Mouse (Mus musculus) layer of hippocampus, adult 9-10 months (tissue): ENCODE results near the gene Galns.
A peak's percentile ranks its signal among the peaks of the same experiment; 100 is the strongest.

Experiments
- DNase-seq: peaks from one replicate; pipeline ENCODE4 v3.0.0; 2022; ENCODE audit warnings: low spot score

Gene Galns

DNA sequence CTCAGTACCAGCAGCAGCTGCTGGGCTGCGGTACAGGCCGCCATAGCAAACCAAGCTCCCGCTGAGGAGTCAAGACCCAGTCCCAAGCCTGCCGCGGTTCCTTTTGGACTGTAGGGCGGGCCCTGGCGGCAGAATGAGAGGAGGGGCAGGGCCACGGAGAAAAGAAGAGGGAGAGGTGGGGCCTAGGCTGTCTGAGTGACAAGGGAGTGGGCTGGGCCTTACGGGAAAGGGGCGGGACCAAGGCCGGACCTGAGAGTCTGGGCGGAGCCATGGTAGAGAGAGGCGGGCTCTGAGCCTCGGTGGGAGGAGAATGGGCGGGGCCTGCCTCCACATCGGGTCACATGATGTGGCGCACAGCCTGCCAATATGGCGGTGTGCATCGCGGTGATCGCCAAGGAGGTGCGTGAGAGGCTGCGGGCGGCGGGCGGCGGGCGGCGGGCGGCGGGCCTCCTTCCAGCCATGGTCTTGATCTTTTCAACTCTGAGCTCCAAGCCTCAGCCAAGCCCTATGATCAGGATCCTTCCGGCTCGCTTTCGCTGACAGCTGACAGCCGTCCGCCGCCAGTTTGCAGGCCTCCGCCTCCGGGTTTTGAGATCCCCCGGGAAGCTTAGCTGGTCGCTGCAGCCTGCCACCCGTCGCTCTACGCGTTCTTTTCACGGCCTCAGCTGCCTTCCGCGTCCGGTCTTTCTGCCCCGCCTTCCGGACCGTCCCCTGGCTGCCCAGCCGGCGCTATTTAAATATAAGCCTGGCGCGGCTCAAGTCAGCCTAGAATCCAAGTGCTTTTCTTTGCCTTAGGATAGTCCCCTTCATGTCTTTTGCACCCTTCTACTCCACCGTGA, at the start of gene Galns, which contains the start of gene Trappc2l:
Gene Galns, minus strand, starts transcription at position 169 of the 839 bp plus-strand sequence.
Gene Trappc2l, plus strand, starts transcription at position 346 of the 839 bp plus-strand sequence.
- peak; percentile 91 for DNase-seq

DNA sequence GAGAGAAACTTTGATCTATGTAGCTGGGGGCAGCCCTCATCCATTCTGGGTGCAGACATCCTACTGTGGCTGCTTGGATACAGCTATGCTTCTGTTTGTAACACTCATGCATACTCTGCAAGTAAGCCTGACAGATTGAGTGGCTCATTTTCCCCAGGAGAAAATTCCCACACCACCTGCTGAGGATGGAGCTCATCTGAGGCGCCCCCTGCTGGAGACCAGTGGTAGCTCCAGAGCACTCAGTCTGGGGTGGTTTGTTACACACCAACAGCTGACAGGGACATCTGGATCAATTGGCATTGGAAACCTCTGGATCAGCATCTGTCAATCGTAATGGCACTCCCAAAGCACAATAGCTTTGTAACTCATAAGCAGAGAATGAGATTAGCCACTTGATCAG, 48.8 kb upstream of the Galns start:
- DNase-seq: no peak

DNA sequence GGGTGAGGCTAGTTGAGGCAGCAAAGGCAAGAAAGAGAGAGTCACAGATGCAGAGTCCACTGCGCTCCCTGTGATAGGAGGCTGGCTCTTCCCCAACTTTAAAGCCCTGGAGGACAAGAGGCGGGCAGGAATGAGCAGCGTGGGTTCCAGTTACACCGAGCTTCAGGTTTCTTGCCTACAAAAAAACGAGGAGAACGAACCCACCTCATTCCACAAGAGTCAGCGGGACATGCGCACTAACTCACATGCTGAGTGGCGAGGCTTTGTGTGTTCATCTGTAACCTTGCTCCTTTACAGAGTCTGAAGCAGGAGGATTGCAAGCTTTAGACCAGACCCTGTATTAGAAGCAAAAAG, 47.5 kb upstream of the Galns start:
- DNase-seq: no peak

DNA sequence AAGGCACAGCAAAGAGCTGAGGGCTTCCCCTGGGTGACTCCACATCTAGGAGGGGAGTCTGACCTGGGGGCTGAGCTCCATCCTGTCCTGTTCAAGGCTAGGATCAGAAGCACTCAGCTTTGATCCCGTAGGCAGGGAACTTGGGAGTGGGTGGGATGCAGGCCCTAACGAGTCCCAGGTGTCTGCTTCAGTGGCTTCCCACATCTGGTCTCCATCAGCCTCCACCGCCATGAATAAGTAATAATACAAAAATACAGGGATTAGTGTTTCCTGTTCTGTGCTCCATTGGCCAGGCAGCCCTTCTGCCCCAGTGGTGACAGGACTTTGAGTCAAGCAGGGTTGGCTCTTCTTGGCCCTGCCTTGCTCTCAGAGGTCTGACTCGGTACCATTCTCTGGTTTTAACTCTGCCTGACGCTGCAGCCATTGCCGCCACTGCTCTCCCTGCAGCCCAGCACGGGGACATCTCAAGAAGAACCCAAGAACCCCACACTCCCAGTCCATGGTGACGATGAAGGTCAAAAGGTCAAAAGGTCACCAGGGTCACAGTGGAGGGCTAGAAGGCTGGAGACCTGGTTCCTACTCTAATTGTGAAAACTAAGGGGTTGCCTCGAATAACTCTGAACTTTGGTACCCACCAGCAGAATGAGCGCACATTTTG, 47.0 kb upstream of the Galns start:
- DNase-seq: no peak

DNA sequence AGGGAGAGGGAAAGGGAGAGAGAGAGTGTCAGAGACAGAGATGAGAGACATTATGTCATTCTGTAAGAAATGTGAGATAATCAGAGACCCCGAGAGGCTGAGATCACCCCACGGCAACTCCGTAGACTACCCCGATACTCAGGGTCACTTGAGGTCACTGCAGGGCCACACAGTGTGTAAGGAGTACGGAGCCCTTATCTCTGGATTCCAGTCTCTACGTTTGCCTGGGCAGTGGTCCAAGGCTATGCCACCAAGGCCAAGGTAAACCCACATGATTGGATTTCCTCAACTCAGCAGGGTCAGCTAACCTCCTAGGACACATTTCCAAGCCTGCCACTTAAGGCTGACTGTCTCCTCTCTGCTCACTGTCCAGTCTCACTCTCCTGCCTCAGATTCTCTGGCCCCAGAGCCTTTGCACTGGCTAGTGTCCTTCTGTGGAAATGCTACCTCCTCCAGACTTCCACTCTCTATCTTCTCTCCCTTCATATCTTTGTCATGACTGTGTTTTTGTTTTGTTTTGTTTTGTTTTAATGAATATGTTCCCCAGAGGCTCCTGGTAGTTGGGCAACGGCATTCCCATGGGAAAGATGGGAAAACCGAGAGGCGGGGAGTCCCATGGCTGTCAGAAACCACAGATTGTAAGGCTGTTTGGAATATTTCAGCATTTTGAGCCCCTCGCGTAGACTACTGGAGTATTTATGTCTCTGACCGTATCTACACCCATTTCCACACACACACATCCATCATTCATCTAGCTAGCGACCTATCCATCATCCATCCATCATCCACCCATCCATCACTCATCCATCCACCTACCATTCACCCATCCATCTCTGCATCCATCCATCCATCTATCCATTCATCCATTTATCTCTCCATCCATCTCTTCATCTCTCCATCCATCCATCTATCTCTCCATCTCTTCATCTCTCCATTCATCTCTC, 45.1 kb upstream of the Galns start:
- no peak for DNase-seq

DNA sequence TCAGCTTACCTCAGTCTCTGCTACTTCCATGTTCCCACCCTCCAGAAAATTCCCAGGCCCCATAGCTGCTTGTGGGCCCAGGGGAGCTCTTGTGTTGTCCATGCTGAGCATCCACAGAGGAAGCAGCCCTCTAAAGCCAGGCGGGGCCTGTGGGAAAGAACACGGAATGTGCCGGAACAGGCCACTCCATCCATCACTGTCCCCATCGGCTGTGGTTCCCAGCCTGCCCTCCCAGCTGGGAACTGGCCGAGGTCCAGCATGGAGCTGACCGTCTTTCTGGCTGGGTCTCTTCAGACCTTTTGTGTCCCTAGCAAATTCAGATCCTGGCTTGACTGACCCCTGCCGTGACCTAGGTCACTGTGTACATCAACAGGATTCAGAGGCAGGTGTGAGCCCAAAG, 43.5 kb upstream of the Galns start:
- no peak for DNase-seq

DNA sequence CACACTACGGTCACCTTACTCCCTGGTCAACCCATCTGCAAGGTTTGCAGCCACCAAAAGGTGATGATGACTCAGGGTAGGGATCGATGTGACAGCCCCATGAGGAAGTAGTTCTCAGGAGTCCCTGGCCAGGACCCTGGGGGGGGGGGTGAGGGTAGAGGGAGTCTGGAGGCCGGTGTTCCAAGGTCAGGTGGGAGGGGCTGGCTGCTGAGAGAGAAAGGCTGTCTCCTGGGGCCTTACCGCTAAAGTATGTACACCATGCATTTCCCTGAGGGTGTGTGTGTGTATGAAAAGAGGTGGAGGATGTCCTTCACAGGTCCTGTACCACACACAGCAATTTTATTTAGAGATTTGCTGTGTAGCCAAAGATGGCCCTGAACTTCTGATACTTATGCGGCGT, 41.4 kb upstream of the Galns start:
- DNase-seq: no peak

DNA sequence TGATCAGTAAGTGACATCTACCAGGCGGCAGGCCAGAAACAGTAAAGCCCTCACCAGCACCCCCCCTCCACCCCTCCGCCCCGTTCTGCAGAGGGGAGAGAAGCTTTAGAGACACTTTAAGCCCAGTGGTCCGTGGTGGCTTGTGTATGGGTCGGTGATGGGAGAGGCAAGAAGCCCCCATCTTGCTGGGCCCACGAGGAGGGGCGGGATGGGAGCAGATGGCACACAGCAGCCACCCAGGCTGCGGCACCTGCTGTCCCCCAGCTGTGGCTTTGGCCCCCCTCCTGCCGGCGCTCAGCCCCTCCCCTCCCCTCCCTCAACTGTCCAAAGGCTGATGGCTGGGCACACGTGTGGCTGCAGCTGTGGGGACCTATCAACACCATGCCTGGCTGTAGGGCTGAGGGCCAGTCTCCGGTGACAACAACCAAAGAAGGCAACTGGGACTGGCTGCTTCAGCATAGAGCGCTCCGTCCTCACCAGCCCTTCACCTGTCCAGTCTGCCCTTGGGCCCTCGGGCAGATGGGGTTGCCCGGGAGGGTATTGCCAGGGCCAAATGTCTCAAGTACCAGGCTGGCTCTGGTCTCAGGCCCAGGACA, 40.2 kb upstream of the Galns start:
- DNase-seq: no peak

DNA sequence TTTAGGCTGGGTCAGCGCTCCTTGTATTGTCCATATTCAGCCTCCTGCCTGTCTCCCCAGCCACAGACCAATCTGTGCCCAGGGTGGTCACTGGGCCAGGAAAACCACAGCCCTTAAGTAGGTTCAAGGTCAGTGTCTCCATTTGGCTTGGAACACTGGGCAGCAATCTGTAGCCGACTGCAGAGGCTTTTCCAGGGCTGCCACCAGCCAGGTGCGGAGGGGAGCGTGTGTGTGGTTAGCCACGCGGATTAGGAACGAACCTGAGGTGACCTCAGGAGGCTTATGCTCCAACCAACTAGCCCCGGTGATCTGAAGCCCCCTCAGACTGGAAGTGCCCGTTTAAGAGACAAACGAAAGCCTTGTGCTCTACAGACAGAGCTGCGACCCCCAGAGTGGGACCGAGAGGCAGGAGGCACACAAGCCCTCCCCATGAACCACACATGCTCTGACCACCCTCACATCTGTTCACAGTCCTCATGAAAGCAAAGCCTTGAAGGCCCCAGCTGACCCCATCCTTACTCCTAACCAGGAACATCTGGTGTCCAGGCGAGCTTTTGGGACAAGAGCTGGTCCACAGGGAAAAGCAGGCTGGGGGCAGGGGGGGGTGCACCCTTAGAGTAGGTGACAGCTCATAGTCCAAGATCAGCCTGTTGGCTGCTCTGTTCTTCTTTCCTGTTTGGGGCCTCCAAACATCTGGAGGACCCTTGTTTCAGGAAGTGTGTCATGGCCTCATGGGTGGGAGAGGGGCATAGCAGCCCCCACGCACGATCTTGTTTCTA, 37.1 kb upstream of the Galns start:
- no peak for DNase-seq

DNA sequence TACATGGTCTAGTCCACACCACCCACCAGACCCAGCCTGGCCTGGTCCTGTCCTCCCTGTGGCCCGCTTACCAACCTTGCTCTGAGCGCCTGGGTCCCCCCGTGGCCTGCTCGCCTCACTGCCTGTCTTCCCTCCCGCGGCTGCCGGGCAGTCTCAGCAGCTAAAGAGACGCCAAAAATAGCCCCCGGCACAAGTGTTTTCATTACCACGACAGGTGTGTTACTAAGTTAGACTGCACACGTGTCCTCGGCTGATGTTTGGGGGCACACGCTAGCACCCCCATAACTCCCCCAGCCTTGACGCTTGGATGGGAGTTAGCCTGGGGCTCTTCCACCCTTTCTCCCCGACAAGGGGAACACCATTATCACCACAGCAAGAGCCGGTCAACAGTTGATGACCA, 35.1 kb upstream of the Galns start:
- DNase-seq: no peak

DNA sequence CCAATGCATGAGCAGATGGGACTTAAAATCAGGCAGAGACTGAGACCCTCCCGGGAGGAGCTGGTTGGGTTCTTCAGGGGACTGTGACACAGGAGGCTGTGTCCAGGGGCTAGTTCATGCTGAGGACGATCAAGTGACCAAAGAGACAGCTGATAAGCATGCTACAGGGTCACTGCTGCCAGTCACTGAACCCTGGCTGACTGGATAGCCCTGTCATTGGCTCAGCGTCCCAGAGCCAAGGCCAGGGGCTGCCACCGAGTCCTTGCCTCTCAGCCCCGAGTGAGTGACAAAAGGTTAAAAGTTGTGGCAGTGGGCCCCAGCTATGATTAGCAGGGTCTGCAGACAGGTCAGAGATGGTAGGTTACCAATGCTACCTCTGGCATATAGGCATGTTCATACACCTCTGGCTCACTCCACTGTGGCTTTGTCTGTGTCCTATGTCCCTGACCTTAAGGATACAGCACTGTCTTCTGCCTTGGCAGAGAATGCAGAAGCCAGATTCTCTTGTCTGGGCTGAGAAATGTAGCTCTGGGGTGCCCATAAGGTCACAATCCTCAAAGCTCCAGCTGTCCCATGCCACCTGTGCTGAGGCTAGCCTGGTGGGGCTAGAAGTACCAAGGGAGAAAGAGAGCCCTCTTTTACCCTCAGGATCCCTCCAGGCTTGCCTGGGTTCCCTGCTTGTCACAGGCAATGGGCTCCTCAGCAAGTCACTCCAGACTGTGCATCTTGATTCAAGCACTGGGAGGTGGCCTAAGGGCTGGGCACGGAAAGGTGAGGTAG, 33.1 kb upstream of the Galns start:
- no peak for DNase-seq

DNA sequence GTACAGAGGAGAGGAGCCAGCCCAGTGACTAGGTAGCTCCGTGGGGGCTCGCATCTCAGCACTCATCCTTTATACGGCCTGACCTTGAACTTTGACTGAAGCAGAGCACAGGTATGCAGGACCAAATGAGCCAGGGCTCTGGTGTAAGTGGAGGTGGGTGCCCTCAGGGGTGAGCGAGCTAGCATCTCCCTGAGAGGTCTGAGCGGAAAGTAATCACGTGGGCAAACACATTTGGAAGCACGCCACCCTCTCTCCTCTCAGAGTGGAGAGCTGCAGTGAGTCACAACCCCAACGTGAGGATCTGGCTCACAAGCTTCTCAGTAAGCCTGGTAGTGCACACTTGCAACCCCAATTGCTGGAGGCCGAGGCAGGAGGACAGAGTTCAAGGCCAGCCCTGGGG, 30.8 kb upstream of the Galns start:
- DNase-seq: no peak

DNA sequence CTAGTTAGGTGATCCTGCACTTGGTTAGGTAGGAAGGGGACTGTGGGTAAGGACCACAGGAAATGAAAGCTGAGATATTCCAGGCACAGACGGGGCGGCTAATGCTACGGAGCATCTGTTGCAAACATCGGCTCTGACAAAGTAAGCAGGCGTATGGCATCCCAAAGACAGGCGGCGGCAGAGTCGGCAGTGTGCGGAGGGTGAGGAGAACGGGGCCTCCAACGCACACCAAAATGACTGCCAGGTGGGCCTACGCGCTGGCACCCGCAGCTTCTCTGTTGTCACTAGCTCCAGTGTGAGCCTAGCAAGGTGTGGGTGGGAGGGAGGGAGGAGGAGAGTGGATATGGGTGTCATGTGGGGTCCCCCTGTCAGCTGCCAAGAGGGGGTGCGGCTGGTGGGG, 30.1 kb upstream of the Galns start:
- peak; percentile 42 for DNase-seq

DNA sequence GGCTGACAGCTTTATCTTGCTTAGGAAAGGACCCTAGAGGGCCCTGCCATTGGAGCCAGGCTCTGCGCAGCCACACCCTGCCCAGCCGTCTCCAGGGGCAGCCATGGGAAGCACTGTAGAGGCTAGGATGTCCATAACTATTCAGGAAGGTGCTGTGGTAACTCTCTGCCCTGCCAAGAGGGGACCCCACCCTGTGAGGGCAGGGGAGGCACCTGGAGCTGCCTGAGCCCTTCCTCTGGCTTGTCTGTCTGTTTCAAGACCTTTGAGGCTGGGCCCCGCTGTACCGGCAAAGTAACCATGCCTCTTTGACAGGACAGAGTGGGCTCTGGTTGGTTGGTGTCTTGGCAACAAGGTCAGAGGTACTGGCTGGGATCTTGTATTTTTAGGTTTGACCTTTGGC, 29.6 kb upstream of the Galns start:
- DNase-seq: no peak

DNA sequence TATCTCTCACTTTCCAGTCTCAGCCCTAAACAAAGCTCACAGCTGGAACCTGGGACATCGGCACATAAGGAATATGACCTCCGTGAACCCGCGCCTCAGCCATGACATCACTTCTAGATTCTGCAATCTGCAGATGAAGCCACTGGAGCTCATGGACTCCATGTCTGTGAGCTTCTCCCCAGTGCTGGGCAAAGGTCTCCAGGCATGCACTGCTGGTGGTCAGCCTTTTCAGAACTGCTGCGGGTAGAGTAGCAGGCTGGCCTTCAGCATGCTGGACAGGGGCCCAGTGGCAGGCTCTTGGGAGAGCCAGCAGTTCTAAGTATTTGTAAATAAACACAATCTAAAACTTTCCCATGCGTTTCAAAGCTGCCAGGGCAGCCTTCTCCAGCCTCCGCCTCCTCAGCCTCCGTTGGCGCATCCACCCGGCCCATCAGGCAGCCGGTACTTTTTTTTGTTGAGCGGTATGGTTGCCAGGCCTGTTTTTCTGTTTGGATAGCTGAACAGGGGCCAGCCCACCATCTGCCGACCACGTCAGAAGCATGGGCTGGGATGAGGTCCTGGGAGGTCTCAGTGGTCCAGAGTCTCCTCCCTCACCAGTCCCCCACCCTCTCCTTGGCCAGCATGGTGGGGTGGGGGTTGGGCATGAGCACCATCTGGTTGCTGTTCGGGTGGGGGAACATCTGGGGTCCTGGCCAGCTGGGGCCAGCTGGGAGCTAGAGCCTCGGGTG, 28.4 kb upstream of the Galns start:
- no peak for DNase-seq

DNA sequence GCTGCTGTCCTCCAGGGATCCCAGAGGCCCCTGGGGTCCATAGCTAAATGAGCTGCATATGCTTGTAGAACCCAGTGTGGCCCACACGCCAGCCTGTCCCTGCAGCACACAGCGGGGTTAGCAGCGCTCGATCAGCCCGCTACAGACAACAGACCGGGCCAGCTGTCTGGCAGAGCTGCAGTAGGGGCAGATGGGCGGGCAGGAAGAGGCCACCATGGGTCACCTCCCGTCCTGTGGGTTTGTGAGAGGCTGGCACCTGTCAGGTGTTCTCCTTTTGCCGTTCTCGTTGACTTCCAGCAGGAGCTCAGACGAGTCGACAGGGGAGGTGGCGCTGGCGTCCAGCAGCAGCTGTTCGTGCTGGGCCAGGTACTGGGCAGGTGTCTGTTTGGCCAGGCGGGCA, 27.3 kb upstream of the Galns start:
- no peak for DNase-seq

DNA sequence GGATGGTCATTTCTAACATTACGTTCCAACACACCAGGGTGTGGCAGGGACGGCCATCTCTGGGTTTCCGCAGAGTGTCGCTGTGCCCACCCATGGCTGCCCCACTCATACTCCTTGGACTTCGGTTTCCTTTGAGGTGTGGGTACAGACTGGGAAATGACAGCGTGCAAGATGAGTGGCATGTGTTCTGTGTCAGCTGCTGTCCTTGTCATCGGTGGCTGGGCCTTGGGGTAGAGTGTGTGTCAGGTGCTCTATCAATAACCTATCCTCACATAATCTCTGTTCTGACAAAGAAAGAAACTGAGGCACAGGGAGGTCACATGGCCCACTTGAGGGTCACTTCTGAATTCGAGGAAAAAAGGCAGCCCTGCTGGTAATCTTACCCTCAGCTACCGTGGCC, 26.0 kb upstream of the Galns start:
- no peak for DNase-seq

DNA sequence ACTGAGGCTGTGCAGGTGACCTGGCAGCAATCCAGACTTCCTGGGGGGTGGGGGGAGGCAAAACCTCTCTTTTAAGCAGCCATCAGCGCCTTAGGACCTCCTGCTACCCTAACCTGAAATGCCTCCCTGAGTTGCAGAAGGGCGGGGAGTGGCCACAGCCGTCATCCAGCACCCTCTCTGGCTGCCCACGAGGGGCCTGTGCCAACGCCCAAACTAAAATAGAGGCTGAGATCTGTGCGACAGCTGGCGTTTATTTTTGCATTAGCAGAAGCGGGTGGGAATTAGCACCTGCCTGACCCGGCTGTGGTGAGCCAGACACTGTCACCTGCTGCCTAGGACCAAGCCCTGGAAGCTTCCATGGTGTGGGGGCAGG, 25.5 kb upstream of the Galns start:
- DNase-seq: no peak

DNA sequence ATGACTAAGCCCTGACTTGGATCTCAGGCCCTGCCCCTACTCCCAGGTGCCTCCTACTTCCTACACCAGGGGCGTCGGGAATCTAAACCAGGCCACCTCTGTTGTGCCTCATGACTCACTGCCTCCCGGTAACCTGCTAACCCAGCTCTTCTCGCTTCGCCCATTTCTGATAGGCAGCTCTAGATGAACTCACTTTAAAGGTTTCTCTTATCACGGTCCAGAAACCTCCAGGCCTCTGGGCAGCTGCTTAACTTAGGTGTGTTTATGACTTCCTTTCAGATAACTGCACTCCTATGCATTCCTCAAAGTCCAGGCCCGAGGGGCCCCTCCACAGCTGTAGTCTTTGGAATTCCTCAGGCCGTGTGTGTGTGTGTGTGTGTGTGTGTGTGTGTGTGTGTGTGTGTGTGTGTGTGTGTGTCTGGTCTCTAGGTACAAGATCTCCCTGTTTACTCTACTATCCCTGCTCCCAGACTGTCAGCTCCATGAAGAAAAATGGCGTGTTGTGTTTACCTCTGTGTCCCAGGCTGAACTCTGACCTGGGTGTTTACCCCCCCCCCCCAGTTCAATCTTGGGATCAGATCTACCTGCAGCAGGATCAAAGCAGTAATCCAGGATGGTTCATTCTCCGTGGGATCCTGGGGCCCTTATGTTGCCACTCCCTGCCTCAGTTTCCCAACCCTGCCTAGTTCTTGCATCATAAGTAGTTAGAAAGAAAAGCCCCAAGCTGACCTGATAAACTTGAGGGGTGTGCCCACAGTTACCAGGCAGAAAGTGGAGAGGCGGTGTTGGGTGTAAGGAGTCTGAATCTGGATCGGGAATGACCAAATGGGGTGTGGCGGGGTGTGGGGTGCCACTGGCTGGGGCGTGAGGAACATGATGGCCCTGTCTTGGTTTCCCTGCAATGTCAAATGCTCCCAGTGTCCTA, 24.9 kb upstream of the Galns start:
- DNase-seq: no peak
